Mouse (Mus musculus) forebrain, postnatal 0 days (tissue): ENCODE measurements at regions not wholly inside any gene's neighbourhood (a gene's known extent, or its start where the extent isn't known, plus 50 kb on each side); places are given as distances from the start of the nearest gene placed in this dataset.

ENCODE experiments used
- ATAC-seq: fragments of 200-750 bp; cut with Nextera tagmentation; 2 replicates; pipeline ENCODE4 v1.8.0; 2017; ENCODE audit warnings: mild to moderate bottlenecking, moderate library complexity
- DNase-seq: peaks from one replicate; pipeline ENCODE4 v3.0.0-alpha.2; 2015
- H3K27ac ChIP-seq: fragments of 300-500 bp; sonication (generic); 2 replicates; pipeline ENCODE4 v1.5.1; 2014; ENCODE audit warnings: low read depth, mild to moderate bottlenecking, antibody characterized with exemption, low read length, moderate library complexity, mixed read lengths
- H3K27me3 ChIP-seq: fragments of 300-500 bp; sonication (generic); 2 replicates; pipeline ENCODE4 v1.6.1; 2014; ENCODE audit warnings: mild to moderate bottlenecking, low read length, mixed read lengths; ENCODE audit not compliant: insufficient read depth
- H3K36me3 ChIP-seq: fragments of 300-500 bp; sonication (generic); 2 replicates; pipeline ENCODE4 v1.6.1; 2014; ENCODE audit warnings: mild to moderate bottlenecking, moderate library complexity; ENCODE audit not compliant: insufficient read depth
- H3K4me1 ChIP-seq: fragments of 300-500 bp; sonication (generic); 2 replicates; pipeline ENCODE4 v1.6.1; 2014; ENCODE audit warnings: antibody characterized with exemption; ENCODE audit not compliant: insufficient read depth
- H3K4me2 ChIP-seq: fragments of 300-500 bp; sonication (generic); 2 replicates; pipeline ENCODE4 v1.6.1; 2014; ENCODE audit warnings: low read depth, mild to moderate bottlenecking, moderate library complexity
- H3K4me3 ChIP-seq: fragments of 300-500 bp; sonication (generic); 2 replicates; pipeline ENCODE4 v1.5.1; 2014; ENCODE audit warnings: low read depth, low read length, mixed read lengths
- H3K9ac ChIP-seq: fragments of 300-500 bp; sonication (generic); 2 replicates; pipeline ENCODE4 v1.6.1; 2014; ENCODE audit warnings: mild to moderate bottlenecking
- H3K9me3 ChIP-seq: fragments of 300-500 bp; sonication (generic); 2 replicates; pipeline ENCODE4 v1.6.1; 2016; ENCODE audit warnings: low read length
- CTCF ChIP-seq: sonication (generic); IDR thresholded peaks from 2 replicates; pipeline ENCODE4 v1.5.1; 2016; ENCODE audit warnings: antibody characterized with exemption, control low read depth, low read depth
- WGBS: fragments of 180-500 bp; shearing (Covaris S2); extraction: QIAGEN DNeasy Blood & Tissue Kit; methylation state at CpG from one replicate; pipeline ENCODE4 v1.1.7; 2014; 5-methylcytosine and 5-hydroxymethylcytosine counted together

- ATAC-seq, result peak; percentile 87
- no peaks in the 10 kb centered on the region for H3K9me3 ChIP-seq
- H3K36me3 ChIP-seq, result no peaks in the 10 kb centered on the region
- no peaks in the 10 kb centered on the region for H3K27me3 ChIP-seq
- H3K9ac ChIP-seq, result no peak overlapping the region
- DNase-seq, result peak; percentile 73
- peaks cover 10% of the 10 kb centered on the region for H3K4me1 ChIP-seq
- H3K4me2 ChIP-seq, result no peak overlapping the region
- 5% methylated on average over 3 of the region's 3 CpGs for WGBS
- no peak overlapping the region for H3K4me3 ChIP-seq
- TF ChIP-seq CTCF, result no peak
- H3K27ac ChIP-seq, result 0 out of 2 replicates have a peak overlapping the region, but pooled peaks have one; percentile 9
Measured at GRCm38 (mm10) chr5:133991556-133991955, 108.0 kb upstream of the Castor2 start.

DNA sequence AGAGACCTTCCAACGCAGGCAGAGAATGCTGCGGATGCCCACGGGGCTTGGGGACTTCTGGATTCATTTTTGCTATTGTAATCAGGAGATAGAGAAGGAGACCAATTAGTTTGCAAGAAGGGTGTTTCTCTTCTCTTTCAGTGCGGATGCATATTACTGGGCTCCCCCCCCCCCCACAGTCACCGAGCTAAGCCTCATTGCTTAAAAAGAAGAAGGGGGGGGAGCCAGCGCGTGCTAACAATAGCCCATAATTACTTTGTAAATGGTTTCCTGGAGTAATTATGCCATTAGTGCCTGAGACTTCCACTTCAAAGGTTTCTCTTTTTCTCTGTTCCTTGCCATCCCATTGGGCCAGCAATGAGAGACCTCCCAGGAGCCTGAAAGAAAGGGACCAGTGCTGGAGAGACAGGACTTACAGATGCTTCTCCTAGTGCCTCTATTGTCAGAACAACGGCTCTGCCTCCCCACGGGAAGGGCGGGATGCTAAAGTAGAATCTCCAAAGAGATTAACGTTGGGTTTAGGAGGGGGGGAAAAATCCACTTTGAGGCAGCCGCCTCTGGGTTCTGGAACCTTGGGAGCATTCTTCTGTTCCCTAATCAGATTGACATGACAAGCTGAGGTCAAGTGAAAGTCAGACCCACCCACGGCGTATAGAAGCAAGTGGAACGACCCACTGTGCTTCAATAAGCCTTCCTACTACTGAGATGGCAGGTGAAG lies 116.1 kb upstream of the Castor2 start:
- Histone ChIP-seq H3K4me3 (no peak overlapping the region), H3K4me2 (0 out of 2 replicates have a peak overlapping the region, but pooled peaks have one; percentile 13), H3K36me3 (no peaks in the 10 kb centered on the region), H3K9me3 (no peaks in the 10 kb centered on the region), H3K27ac (0 out of 2 replicates have a peak overlapping the region, but pooled peaks have one; percentile 1), H3K4me1 (peaks cover 13% of the 10 kb centered on the region), H3K9ac (no peak overlapping the region), H3K27me3 (no peaks in the 10 kb centered on the region)
- ATAC-seq (peak; percentile 88), DNase-seq (peak; percentile 51)
- 4% methylated on average over 15 of the region's 15 CpGs for WGBS
- no peak for TF ChIP-seq CTCF

GRCm38 (mm10) chr5:133970421-133970914 lies 129.0 kb upstream of the Castor2 start:
- Histone ChIP-seq H3K36me3 (no peaks in the 10 kb centered on the region), H3K9ac (no peak overlapping the region), H3K4me2 (no peak overlapping the region), H3K9me3 (peaks cover 9% of the 10 kb centered on the region), H3K4me3 (no peak overlapping the region), H3K27ac (no peak overlapping the region), H3K27me3 (no peaks in the 10 kb centered on the region), H3K4me1 (no peaks in the 10 kb centered on the region)
- no peak for TF ChIP-seq CTCF
- DNase-seq, result no peak
- 69% methylated on average over 12 of the region's 12 CpGs for WGBS
- no peak for ATAC-seq

- TF ChIP-seq CTCF, result no peak
- H3K4me2 ChIP-seq, result no peak overlapping the region
- H3K36me3 ChIP-seq, result no peaks in the 10 kb centered on the region
- DNase-seq, result no peak
- H3K4me1 ChIP-seq, result no peaks in the 10 kb centered on the region
- no peak overlapping the region for H3K27ac ChIP-seq
- no peak overlapping the region for H3K4me3 ChIP-seq
- ATAC-seq, result no peak
- H3K9me3 ChIP-seq, result peaks cover 9% of the 10 kb centered on the region
- H3K27me3 ChIP-seq, result no peaks in the 10 kb centered on the region
- 64% methylated on average over 5 of the region's 5 CpGs for WGBS
- H3K9ac ChIP-seq, result no peak overlapping the region
Measured at GRCm38 (mm10) chr5:133963301-133963700, 136.2 kb upstream of the Castor2 start.

DNA sequence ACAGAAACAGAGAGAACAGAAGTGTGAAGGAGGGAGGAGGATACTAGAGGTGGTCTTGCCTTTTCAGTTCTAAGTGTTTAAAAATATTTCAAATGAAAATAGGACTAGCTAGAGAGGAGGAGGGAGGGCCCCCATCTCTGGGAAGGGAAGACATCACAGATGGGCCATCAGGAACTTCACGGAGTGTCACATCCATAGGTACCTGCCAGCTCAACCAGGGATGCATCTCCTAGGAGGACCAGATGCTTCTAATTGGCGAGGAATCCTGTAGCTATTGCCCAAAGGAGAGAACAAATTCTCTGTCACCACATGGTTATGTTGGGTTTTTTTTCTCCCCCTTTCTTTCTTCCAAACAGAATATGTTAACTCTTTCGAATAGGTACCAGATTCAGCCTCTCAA lies 158.7 kb upstream of the Castor2 start:
- H3K36me3 ChIP-seq, result no peaks in the 10 kb centered on the region
- peak; percentile 77 for ATAC-seq
- peak overlapping the region; percentile 23; the same call in 1 of the 2 replicates for H3K27ac ChIP-seq
- no peak for TF ChIP-seq CTCF
- 50% methylated on average over 3 of the region's 3 CpGs for WGBS
- H3K9me3 ChIP-seq, result no peaks in the 10 kb centered on the region
- DNase-seq, result peak; percentile 82
- H3K4me1 ChIP-seq, result peaks cover 9% of the 10 kb centered on the region; the same call in 1 of the 2 replicates
- H3K4me2 ChIP-seq, result no peak overlapping the region
- H3K4me3 ChIP-seq, result no peak overlapping the region
- no peak overlapping the region for H3K9ac ChIP-seq
- no peaks in the 10 kb centered on the region for H3K27me3 ChIP-seq

- Histone ChIP-seq H3K4me1 (peaks cover 9% of the 10 kb centered on the region; the same call in 1 of the 2 replicates), H3K9ac (no peak overlapping the region), H3K4me3 (no peak overlapping the region), H3K36me3 (no peaks in the 10 kb centered on the region), H3K9me3 (no peaks in the 10 kb centered on the region), H3K27me3 (no peaks in the 10 kb centered on the region), H3K4me2 (no peak overlapping the region), H3K27ac (0 out of 2 replicates have a peak overlapping the region, but pooled peaks have one; percentile 23)
- TF ChIP-seq CTCF, result no peak
- DNase-seq (peak; percentile 42), ATAC-seq (no peak)
- 45% methylated on average over 2 of the region's 2 CpGs for WGBS
Measured at GRCm38 (mm10) chr5:133940030-133940429, 159.5 kb upstream of the Castor2 start.
